Mouse (Mus musculus) spleen, adult 2 months (tissue): ENCODE data around the gene Prkd2.

Experiments used
- CTCF ChIP-seq: fragments of 200-500 bp; IDR thresholded peaks from 2 replicates; pipeline ENCODE4 v1.5.1; 2011; ENCODE audit warnings: mild to moderate bottlenecking, inconsistent platforms; ENCODE audit not compliant: insufficient read depth, insufficient read length, insufficient replicate concordance; ENCODE audit errors: extremely low read depth
- POLR2A ChIP-seq: fragments of 200-500 bp; IDR thresholded peaks from 2 replicates; pipeline ENCODE4 v1.6.1; 2011; ENCODE audit warnings: low read depth, low read length, inconsistent platforms

DNA sequence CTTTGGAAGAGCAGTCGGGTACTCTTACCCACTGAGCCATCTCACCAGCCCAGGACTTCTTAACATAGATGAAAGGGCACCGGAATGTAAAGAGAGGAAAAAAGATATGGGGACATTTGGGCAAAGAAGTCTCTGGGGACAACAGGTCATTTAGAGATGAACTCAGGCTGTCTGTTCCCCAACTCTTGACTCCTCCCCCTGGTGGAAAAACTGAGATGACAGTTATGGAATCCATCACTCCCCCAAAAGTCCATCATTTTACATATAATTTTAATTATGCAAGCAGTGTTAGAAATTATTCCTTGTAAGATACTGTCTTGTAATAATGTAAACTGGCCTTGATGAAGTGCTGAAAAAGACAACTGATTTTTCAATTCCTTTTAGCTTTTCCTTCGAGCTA, 35.0 kb downstream of the Prkd2 start:
- no peak for TF ChIP-seq CTCF
- TF ChIP-seq POLR2A = no peak
